Mouse (Mus musculus): Measurements from ENCODE around the gene Cs. TPM values are rescaled to one million over a fixed set of nuclear protein-coding genes. Genes with fewer than 3 reads are reported as not detected.

The Cs gene
- polyA plus RNA-seq (2017; shearing (Covaris generic)) = 128 TPM

GRCm38 (mm10) chr10:128337306-128338181, at the start of gene Cs:
Gene Cs, plus strand, starts transcription at chr10:128337734.

GRCm38 (mm10) chr10:128298702-128299171, 38.8 kb upstream of the Cs start, which contains the start of gene Il23a:
Gene Il23a, minus strand, starts transcription at chr10:128298752.

GRCm38 (mm10) chr10:128303126-128304021, 34.2 kb upstream of the Cs start, which contains the start of gene Pan2:
Gene Pan2, plus strand, starts transcription at chr10:128303335.

DNA sequence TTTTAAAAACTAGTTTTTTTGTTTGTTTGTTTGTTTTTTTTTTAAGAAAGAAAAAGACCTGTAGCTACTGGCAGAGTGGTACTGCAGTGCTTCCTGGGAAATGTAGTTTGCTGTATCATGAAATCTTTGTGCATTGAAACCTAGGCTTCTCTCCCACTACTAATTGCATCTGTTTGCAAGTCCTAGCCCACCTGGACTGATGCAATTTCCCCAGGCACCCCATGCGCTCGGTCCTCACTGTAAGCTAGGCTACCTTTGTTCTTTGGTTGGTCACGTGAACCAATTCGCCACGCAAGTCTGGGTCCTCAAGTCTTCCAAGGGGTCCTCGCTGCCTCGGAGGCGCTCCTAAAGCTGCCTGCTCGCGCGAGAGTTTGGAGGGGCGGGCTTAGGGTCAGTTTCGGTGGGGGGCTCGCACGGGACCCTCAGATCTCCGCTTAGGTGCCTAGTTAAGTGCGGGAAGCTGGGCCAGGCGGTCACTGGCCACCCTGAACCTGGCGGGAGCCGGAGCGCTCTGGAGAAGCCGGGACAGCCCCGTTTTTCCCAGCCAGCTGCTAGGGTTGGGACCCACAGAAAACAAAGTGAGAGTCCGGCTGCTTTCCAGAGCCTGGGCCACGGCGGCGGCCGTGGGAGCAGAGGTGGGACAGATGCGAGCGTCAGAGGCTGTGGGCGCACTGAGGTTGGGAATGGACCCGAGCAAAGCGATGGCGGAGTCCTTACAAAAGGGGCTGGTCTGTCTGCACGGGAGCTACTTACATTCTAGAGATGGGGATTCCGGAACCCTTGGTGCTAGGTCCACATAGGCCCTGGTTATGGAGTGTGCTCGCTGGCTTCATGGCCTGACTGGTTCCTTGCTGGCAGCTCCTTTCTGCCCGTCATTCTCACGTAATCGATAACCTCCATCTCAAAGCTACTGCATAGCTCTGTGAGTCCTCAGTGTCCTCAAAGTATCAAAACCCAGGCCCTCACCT, 15.1 kb upstream of the Cs start, which contains the start of gene Cnpy2:
TSS of gene Cnpy2 (plus strand) at position 319 of the 968 bp plus-strand sequence.

DNA sequence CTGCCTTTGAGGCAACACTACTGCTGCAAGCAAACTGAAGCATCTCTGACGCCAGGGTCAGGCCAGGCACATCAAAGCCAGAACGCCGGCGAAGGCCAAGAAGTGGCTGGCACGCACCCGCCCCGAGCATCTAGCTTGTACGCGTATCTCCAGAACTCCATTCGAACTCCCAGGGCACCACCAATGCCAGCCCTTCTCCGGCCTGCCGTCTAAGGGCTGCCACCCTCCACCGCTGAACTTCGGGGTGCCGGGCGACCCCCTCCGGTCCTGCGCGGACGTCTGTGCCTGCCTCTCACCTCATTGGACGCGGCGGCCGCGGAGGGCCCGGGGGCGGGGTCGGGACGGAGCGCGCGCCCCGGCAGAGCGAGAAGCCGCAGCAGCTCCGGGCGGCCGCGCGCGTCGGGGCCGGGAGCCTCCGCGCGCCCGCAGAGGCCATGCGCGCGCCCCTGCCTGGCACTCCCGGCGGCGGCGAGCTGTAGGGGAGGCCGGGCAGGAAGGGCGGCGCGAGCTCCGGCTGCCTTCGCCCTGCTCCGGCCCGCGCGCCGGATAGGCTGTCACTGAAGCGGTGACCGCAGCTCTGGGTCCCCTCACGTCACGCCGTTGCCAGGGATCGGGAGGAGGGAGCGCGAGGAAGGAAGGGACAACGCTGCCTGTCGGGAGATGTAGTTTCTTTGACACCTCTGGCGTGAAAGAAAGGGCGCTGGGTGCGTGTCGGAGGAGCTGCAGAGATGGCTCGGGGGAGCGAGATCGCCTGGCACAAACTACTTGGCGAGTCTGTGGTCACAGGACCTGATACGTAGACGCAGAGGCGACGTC, 31.1 kb downstream of the Cs start, which contains the start of gene Coq10a:
TSS of gene Coq10a (minus strand) at position 596 of the 816 bp plus-strand sequence.

GRCm38 (mm10) chr10:128376455-128377211, 39.1 kb downstream of the Cs start, which contains the start of gene Ankrd52:
Gene Ankrd52, plus strand, starts transcription at chr10:128377115.

DNA sequence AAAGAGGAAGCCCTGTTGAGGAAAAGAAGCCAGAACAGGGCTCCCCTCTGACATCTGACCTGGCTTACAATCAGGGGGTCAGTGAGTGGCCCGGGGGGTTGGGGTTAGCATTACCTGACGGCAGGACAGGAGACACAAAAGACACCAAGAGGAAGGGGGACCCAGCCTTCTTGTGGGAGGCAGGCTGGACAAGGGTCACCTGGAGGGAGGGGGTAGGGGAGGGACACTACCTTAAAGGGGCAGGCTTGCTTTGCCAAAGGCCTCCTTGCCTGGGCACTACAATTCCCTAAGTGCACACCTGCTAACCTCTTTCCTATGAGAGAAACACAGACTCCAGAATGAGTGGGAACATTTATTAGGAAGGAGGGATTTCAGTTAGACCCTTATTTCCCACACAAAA, 63.5 kb downstream of the Cs start, which contains the start of gene Slc39a5:
TSS of gene Slc39a5 (minus strand) at position 174 of the 400 bp plus-strand sequence.

DNA sequence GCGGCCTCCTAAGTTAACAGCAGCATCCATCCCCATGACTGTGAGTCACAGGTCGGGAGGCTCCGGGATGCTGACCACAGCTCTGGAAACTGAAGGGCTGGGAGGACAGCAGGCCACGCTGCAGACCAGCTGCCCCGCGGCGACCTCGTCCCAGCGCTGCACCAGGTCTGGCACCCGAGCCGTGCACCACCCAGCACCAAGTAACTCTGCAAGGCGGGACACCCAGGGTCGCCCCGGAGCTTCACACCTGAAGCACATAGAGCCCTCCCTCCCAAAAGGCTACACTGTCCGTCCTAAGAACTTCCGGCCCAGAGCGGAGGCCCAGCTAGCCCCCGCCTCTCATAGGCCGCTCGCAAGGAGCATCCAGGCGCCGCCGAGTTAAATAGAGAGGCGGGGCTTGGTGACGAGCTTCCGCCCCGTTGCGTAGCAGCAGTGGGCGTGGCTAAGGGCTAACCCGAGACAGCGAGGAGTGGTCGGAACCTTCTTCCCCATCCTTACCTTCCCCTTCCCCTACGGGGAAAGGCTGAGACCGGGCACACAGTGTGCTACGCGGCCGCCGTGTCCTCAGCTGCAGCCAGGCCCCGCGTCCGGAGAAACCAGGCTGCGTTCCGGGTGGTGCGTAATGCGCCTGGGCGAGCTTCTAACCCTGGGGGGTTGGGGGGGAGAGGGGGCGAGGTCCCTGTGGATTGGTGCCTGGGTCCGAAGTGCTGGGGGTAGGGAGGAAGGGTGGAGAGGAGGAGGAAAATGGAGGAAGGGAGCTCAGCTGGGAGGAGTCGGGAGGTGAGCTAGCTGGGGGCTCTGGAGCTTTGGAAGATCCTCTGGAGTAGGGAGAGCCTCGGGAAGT, 73.9 kb downstream of the Cs start, which contains the start of the genes Nabp2 and Rnf41:
TSS of gene Nabp2 (minus strand) at position 282 of the 844 bp plus-strand sequence.
TSS of gene Rnf41 (plus strand) at position 447 of the 844 bp plus-strand sequence.

Other genes with a start within 250 kb of the Cs start
- gene Baz2a, start 246.2 kb upstream of the Cs start, polyA plus RNA-seq (2017; shearing (Covaris generic)) = 69.9 TPM
- gene Rbms2, start 157.4 kb upstream of the Cs start, polyA plus RNA-seq (2017; shearing (Covaris generic)) = 34.5 TPM
- gene Gls2, start 143.3 kb upstream of the Cs start, polyA plus RNA-seq (2017; shearing (Covaris generic)) = 0.65 TPM
- 12.4 TPM for gene Spryd4, start 125.9 kb upstream of the Cs start, polyA plus RNA-seq (2017; shearing (Covaris generic))
- not detected for gene Mip, start 111.9 kb upstream of the Cs start, polyA plus RNA-seq (2017; shearing (Covaris generic))
- gene Timeless, start 105.7 kb upstream of the Cs start, polyA plus RNA-seq (2017; shearing (Covaris generic)) = 28.0 TPM
- not detected for gene Apon, start 83.6 kb upstream of the Cs start, polyA plus RNA-seq (2017; shearing (Covaris generic))
- gene Apof, start 69.1 kb upstream of the Cs start, polyA plus RNA-seq (2017; shearing (Covaris generic)) = not detected
- 45.1 TPM for gene Stat2, start 67.2 kb upstream of the Cs start, polyA plus RNA-seq (2017; shearing (Covaris generic))
- gene Il23a, start 39.0 kb upstream of the Cs start, polyA plus RNA-seq (2017; shearing (Covaris generic)) = not detected
- gene Pan2, start 34.4 kb upstream of the Cs start, polyA plus RNA-seq (2017; shearing (Covaris generic)) = 48.3 TPM
- gene Cnpy2, start 15.3 kb upstream of the Cs start, polyA plus RNA-seq (2017; shearing (Covaris generic)) = 18.9 TPM
- 39.7 TPM for gene Coq10a, start 31.3 kb downstream of the Cs start, polyA plus RNA-seq (2017; shearing (Covaris generic))
- gene Ankrd52, start 39.4 kb downstream of the Cs start, polyA plus RNA-seq (2017; shearing (Covaris generic)) = 4.8 TPM
- not detected for gene Slc39a5, start 63.5 kb downstream of the Cs start, polyA plus RNA-seq (2017; shearing (Covaris generic))
- 47.3 TPM for gene Nabp2, start 73.8 kb downstream of the Cs start, polyA plus RNA-seq (2017; shearing (Covaris generic))
- gene Rnf41, start 73.9 kb downstream of the Cs start, polyA plus RNA-seq (2017; shearing (Covaris generic)) = 23.1 TPM
- 93.1 TPM for gene Smarcc2, start 121.5 kb downstream of the Cs start, polyA plus RNA-seq (2017; shearing (Covaris generic))
- 1,093 TPM for gene Myl6, start 156.4 kb downstream of the Cs start, polyA plus RNA-seq (2017; shearing (Covaris generic))
- 3.2 TPM for gene Myl6b, start 161.0 kb downstream of the Cs start, polyA plus RNA-seq (2017; shearing (Covaris generic))
- 269 TPM for gene Esyt1, start 188.1 kb downstream of the Cs start, polyA plus RNA-seq (2017; shearing (Covaris generic))
- 32.4 TPM for gene Zc3h10, start 210.0 kb downstream of the Cs start, polyA plus RNA-seq (2017; shearing (Covaris generic))
- 2,874 TPM for gene Rpl41, start 211.6 kb downstream of the Cs start, polyA plus RNA-seq (2017; shearing (Covaris generic))
- 27.6 TPM for gene Pa2g4, start 228.3 kb downstream of the Cs start, polyA plus RNA-seq (2017; shearing (Covaris generic))